Mouse (Mus musculus) stomach, embryonic 16.5 days (tissue): ENCODE results near the gene Spats2l. TPM values are rescaled to one million over a fixed set of nuclear protein-coding genes. Genes with fewer than 3 reads are reported as not detected.
A peak's percentile ranks its signal among the peaks of the same experiment; 100 is the strongest.

Experiments used
- ATAC-seq: fragments of 200-750 bp; cut with Nextera tagmentation; 2 replicates; pipeline ENCODE4 v1.8.0; 2017; ENCODE audit warnings: moderate number of reproducible peaks, moderate TSS enrichment; ENCODE audit not compliant: insufficient read depth, low FRiP score
- H3K27ac ChIP-seq: fragments of 300-500 bp; sonication (generic); 2 replicates; pipeline ENCODE4 v1.5.1; 2014; ENCODE audit warnings: low read length
- H3K27me3 ChIP-seq: fragments of 300-500 bp; sonication (generic); 2 replicates; pipeline ENCODE4 v1.6.1; 2014; ENCODE audit warnings: low read length, control low read depth, mixed read lengths; ENCODE audit not compliant: control insufficient read depth, insufficient read depth
- H3K36me3 ChIP-seq: fragments of 300-500 bp; sonication (generic); 2 replicates; pipeline ENCODE4 v1.6.1; 2014; ENCODE audit warnings: low read length; ENCODE audit not compliant: control insufficient read depth, insufficient read depth
- H3K4me1 ChIP-seq: fragments of 300-500 bp; sonication (generic); 2 replicates; pipeline ENCODE4 v1.6.1; 2014; ENCODE audit warnings: low read length, control low read depth, mixed read lengths; ENCODE audit not compliant: control insufficient read depth, insufficient read depth
- H3K4me2 ChIP-seq: fragments of 300-500 bp; sonication (generic); 2 replicates; pipeline ENCODE4 v1.6.1; 2014; ENCODE audit warnings: low read depth, low read length, mixed read lengths
- H3K4me3 ChIP-seq: fragments of 300-500 bp; sonication (generic); replicated peaks from 2 replicates; pipeline ENCODE4 v1.5.1; 2014; ENCODE audit warnings: mild to moderate bottlenecking, low read length
- H3K9ac ChIP-seq: fragments of 300-500 bp; sonication (generic); 2 replicates; pipeline ENCODE4 v1.6.1; 2014; ENCODE audit warnings: low read length
- H3K9me3 ChIP-seq: fragments of 300-500 bp; sonication (generic); replicated peaks from 2 replicates; pipeline ENCODE4 v1.6.1; 2016; ENCODE audit warnings: low read length, control low read depth; ENCODE audit not compliant: control insufficient read depth
- WGBS: fragments of 180-500 bp; shearing (Covaris S2); extraction: QIAGEN DNeasy Blood & Tissue Kit; methylation state at CpG from one replicate; pipeline ENCODE4 v1.1.7; 2014; 5-methylcytosine and 5-hydroxymethylcytosine counted together
- polyA plus RNA-seq: library from polyadenylated mRNA; unstranded; fragments of >200 nt; fragmentation: Nextera tagmentation; extraction: Ambion mirVana; gene quantifications from 2 replicates; pipeline ENCODE4 v1.2.1, GENCODE M21; 2015

Spats2l gene
- polyA plus RNA-seq = 88.6 and 95.9 TPM in 2 replicates

- Histone ChIP-seq H3K27me3 (no peaks in the 10 kb centered on the region), H3K27ac (peak within 1 kb of the TSS; percentile 98), H3K9ac (peak within 1 kb of the TSS; percentile 99), H3K36me3 (no peaks in the 10 kb centered on the region), H3K4me2 (peak within 1 kb of the TSS; percentile 72), H3K9me3 (no peaks in the 10 kb centered on the region), H3K4me1 (no peaks in the 10 kb centered on the region), H3K4me3 (peak within 1 kb of the TSS; percentile 89)
- peak; percentile 9; the same call in 1 of the 2 replicates for ATAC-seq
- WGBS = under 1% methylated on average over 22 of the region's 22 CpGs
These were observed at the start of gene Spats2l for GRCm38 (mm10) chr1:57774001-57774667. Gene Spats2l, plus strand, starts transcription at chr1:57774162.

DNA sequence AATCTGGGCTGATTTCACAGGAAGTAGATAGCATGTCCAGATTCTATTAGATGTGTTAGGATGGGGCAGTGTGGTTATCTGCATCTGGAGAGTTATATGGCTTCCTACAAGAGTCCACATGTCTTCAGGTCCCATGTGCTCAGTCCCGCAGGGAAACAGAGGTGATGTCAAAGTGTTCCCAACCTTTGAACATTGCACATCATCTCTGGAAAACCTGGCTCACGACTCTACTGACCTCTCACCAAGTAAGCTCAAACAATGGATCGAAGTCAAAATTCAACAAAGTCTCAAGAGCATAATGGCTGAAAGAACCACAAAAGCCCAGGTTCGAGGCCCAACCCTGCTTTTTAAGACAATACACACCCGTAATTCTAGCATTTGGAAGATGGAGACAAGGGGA lies 48.7 kb upstream of the Spats2l start:
- Histone ChIP-seq H3K4me1 (no peaks in the 10 kb centered on the region), H3K4me2 (no peak overlapping the region), H3K9ac (no peak overlapping the region), H3K4me3 (no peak overlapping the region), H3K27ac (no peak overlapping the region), H3K9me3 (no peaks in the 10 kb centered on the region), H3K36me3 (no peaks in the 10 kb centered on the region), H3K27me3 (no peaks in the 10 kb centered on the region)
- ATAC-seq = no peak
- WGBS = 88% methylated on average over 5 of the region's 5 CpGs

- Histone ChIP-seq H3K9ac (no peak overlapping the region), H3K4me2 (no peak overlapping the region), H3K9me3 (no peaks in the 10 kb centered on the region), H3K27ac (no peak overlapping the region), H3K4me1 (no peaks in the 10 kb centered on the region), H3K36me3 (no peaks in the 10 kb centered on the region), H3K4me3 (no peak overlapping the region), H3K27me3 (no peaks in the 10 kb centered on the region)
- WGBS = 51% methylated on average over 4 of the region's 4 CpGs
- no peak for ATAC-seq
These were observed 38.1 kb upstream of the Spats2l start for GRCm38 (mm10) chr1:57735877-57736276.

GRCm38 (mm10) chr1:57741740-57742139 lies 32.2 kb upstream of the Spats2l start:
- 72% methylated on average over 8 of the region's 8 CpGs for WGBS
- Histone ChIP-seq H3K4me2 (no peak overlapping the region), H3K27me3 (no peaks in the 10 kb centered on the region), H3K4me3 (no peak overlapping the region), H3K36me3 (no peaks in the 10 kb centered on the region), H3K27ac (peak overlapping the region; percentile 3; the same call in 1 of the 2 replicates), H3K4me1 (peaks cover 5% of the 10 kb centered on the region), H3K9me3 (no peaks in the 10 kb centered on the region), H3K9ac (no peak overlapping the region)
- peak; percentile 64; the same call in 1 of the 2 replicates for ATAC-seq

DNA sequence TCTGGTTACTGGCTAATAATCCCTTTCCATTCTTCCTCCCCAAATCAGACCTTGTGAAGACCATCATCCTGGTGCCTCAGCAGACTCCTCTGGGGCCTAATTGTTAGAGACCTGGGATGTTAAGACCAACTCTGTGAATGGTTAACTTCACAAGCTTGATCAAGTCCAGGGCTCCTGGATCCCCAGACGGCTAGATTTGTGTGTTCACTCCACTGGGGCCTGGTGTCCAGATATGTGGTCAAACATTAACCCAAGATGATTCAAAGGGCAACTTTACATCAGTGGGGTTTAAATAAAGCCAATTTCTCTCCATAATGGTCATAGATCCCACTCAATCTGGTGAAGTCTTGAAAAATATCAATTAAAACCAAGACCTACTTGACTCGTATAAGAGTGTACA lies 31.7 kb upstream of the Spats2l start:
- H3K9ac ChIP-seq = no peak overlapping the region
- H3K4me2 ChIP-seq = no peak overlapping the region
- H3K27ac ChIP-seq = no peak overlapping the region
- no peak overlapping the region for H3K4me3 ChIP-seq
- H3K27me3 ChIP-seq = no peaks in the 10 kb centered on the region
- 63% methylated on average over 2 of the region's 2 CpGs for WGBS
- ATAC-seq = no peak
- H3K9me3 ChIP-seq = no peaks in the 10 kb centered on the region
- H3K4me1 ChIP-seq = peaks cover 5% of the 10 kb centered on the region
- H3K36me3 ChIP-seq = no peaks in the 10 kb centered on the region

DNA sequence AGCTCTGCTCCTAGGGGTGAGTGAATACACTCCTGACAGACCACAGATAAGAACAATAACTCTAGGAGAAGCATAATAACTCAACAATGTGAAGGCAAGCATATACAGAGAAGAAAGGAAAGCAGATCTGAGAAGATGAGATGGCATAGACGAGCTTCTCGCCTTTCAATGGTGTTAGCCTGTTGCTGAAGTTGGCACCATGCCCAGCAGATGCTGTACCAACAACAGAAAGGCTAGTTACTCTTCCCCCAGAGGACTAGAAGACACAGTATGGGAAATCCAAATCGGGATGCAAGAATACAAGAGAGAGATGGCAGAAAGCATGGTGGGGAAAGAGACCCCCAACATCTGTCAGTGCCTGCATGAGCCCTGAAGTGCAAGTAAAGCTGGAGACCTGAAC lies 22.2 kb upstream of the Spats2l start:
- H3K27ac ChIP-seq = no peak overlapping the region
- no peak overlapping the region for H3K4me3 ChIP-seq
- no peaks in the 10 kb centered on the region for H3K27me3 ChIP-seq
- no peak overlapping the region for H3K9ac ChIP-seq
- H3K36me3 ChIP-seq = no peaks in the 10 kb centered on the region
- H3K4me2 ChIP-seq = no peak overlapping the region
- no peak for ATAC-seq
- 49% methylated on average over 3 of the region's 3 CpGs for WGBS
- H3K9me3 ChIP-seq = no peaks in the 10 kb centered on the region
- H3K4me1 ChIP-seq = no peaks in the 10 kb centered on the region

DNA sequence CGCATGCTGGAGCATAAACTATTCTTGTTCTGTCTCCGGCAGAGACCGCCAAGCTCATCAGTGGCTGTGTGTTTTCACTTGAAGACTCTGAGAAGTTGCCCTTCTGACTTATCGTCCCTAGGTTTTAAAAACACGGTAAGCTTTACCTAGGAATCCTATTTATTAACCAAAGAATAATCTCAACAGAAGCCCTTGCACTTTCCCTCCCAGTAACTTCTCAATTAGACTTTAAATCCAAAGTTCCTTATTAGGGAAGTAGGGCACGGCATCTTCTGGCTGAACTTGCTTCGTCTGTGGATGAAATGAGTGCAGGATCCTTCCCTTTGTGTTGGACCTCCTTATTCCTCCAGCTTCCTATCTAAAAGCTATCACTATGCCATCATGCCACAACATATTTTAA lies 7.6 kb upstream of the Spats2l start:
- Histone ChIP-seq H3K4me3 (no peak overlapping the region), H3K27me3 (no peaks in the 10 kb centered on the region), H3K4me1 (no peaks in the 10 kb centered on the region), H3K9me3 (no peaks in the 10 kb centered on the region), H3K9ac (no peak overlapping the region), H3K4me2 (no peak overlapping the region), H3K36me3 (no peaks in the 10 kb centered on the region), H3K27ac (no peak overlapping the region)
- 77% methylated on average over 7 of the region's 7 CpGs for WGBS
- no peak for ATAC-seq

- H3K27ac ChIP-seq = no peak overlapping the region
- H3K36me3 ChIP-seq = no peaks in the 10 kb centered on the region
- H3K9ac ChIP-seq = no peak overlapping the region
- H3K4me1 ChIP-seq = no peaks in the 10 kb centered on the region
- no peaks in the 10 kb centered on the region for H3K27me3 ChIP-seq
- 0 out of 2 replicates have a peak overlapping the region, but pooled peaks have one; percentile 72 for H3K4me2 ChIP-seq
- no peaks in the 10 kb centered on the region for H3K9me3 ChIP-seq
- ATAC-seq = no peak
- WGBS = 72% methylated on average over 5 of the region's 5 CpGs
- H3K4me3 ChIP-seq = no peak overlapping the region
These were observed 636 bp upstream of the Spats2l start for GRCm38 (mm10) chr1:57773326-57773725.

DNA sequence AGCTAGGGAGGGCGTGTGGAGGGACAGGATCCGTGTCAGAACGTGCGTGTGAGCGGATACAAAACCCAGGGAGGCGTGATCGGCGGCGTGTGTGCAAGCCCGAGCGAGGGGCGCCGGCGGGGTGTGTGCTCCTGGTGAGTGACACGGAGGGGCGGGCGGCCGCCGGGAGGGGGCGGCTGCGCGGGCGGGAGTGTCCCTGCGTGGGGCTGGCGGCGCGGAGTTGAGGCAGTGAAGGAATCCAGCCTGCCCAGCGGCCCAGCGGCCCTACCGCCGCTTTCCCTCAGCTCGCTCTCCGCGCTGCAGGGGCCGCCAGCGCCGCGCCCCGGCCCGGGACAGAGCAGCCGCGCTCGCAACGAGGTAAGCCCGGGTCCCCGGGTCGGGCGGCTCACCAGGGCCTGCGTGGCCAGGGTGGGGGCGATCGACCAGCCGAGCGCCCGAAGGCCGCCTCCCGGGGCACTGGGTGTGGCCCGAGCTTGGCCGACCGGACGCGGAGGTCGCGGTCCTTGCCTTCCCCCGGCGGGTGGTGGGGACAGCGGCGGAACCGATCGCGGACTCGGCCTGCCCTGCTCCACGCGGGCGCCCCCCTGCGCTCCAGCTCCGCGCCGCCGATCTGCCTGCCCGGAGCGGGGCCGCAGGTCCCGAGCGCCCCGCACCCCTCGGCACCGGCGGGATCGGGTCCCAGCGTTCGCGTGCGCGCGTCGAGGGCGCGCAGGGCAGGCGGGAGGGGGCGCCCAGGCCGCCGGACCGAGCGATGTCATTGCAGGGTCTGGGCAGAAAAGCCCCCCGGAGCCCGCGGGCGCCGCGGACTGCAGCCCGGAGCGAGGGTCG lies 920 bp downstream of the Spats2l start:
- Histone ChIP-seq H3K36me3 (no peaks in the 10 kb centered on the region), H3K9ac (peak overlapping the region; percentile 99), H3K4me3 (peak overlapping the region; percentile 89), H3K27me3 (no peaks in the 10 kb centered on the region), H3K9me3 (no peaks in the 10 kb centered on the region), H3K4me2 (peak overlapping the region; percentile 72), H3K27ac (peak overlapping the region; percentile 98), H3K4me1 (no peaks in the 10 kb centered on the region)
- ATAC-seq = peak; percentile 91
- WGBS = under 1% methylated on average over 106 of the region's 113 CpGs
